ENCODE assay signal across 16 mouse cellular contexts in genomic region chr16:20710810-20711209, GRCm38 (mm10). TPM values are rescaled to one million over a fixed set of nuclear protein-coding genes. Genes with fewer than 3 reads are reported as not detected.
DNase-seq lines count a peak whose midpoint lies in the region; ATAC-seq and TF ChIP-seq lines count a peak whose summit lies in the region.
"Had no signal": no experiment of that assay in that cellular context is flagged by ENCODE, and none has a peak within 500 bp of the region (broad histone marks: within the 10 kb centered on the region; RNA-seq: fewer than 3 reads in every experiment).

No protein-coding gene starts in this region.

- H3K36me3 ChIP-seq in kidney, adult 2 months (ENCODE audit: control insufficient read depth, insufficient read depth, low read length): no peaks in the 10 kb centered on the region
- peaks cover 60% of the 10 kb centered on the region for H3K36me3 ChIP-seq in liver, embryonic 13.5 days

- WGBS in kidney, adult 2 months: 81% methylated on average over 4 of the region's 4 CpGs
- 55% methylated on average over 4 of the region's 4 CpGs for WGBS in liver, embryonic 13.5 days (ENCODE audit: insufficient replicate concordance)

- TF ChIP-seq POLR2A in kidney, adult 2 months (IDR thresholded peaks at IDR 0.05; ENCODE audit: low read depth, low read length): no peak

- peaks cover 6% of the 10 kb centered on the region; the same call in 1 of the 2 replicates for H3K4me1 ChIP-seq in kidney, adult 2 months (ENCODE audit: control insufficient read depth, insufficient read depth, low read length)
- peaks cover 99% of the 10 kb centered on the region for H3K4me1 ChIP-seq in liver, embryonic 13.5 days (replicated peaks)

- H3K27me3 ChIP-seq in kidney, adult 2 months (replicated peaks; ENCODE audit: control insufficient read depth, insufficient read depth, low read length): no peaks in the 10 kb centered on the region
- H3K27me3 ChIP-seq in liver, embryonic 13.5 days: no peaks in the 10 kb centered on the region
- H3K27me3 ChIP-seq: midbrain, embryonic 12.5 days had no signal

- DNase-seq in kidney, adult 2 months: no peak
- no peak for DNase-seq in kidney, adult 18-20 months
- DNase-seq in 416B (ENCODE audit: low read depth) (peak; percentile 45), A20 (ENCODE audit: low read depth, low spot score) (peak; percentile 42)
- no peak for DNase-seq in liver, embryonic 13.5 days
- no peak for DNase-seq in adrenal gland, adult (ENCODE audit: inconsistent age in 2 of 2, low spot score in 1 of 2)
- DNase-seq in heart, postnatal 14 days: no peak
- DNase-seq: cerebellum, adult 11 months; heart, adult 18-20 months; kidney, postnatal 25 days; lung, postnatal 10 days; right cerebral cortex, postnatal 25 days; thymus, postnatal 14 days had no signal

- ATAC-seq in liver, embryonic 13.5 days (ENCODE audit: low read depth): no peak

- TF ChIP-seq CTCF in kidney, adult 2 months (conservative IDR thresholded peaks at IDR 0.05; ENCODE audit: insufficient read depth, insufficient read length, low read depth, low read length): 0 out of 2 replicates have a peak, but pooled peaks have one; percentile 10

- H3K9me3 ChIP-seq in liver, embryonic 13.5 days (replicated peaks): no peaks in the 10 kb centered on the region
- H3K9me3 ChIP-seq: forebrain, embryonic 10.5 days; limb, embryonic 10.5 days; midbrain, embryonic 12.5 days had no signal

- intact Hi-C loops in heart, postnatal 14 days (cut with DNase I): loop anchor here (10.0 kb wide), 1 partner anchor 984 kb away; the partner anchor contains the start of gene 2510009E07Rik

- H3K4me2 ChIP-seq in liver, embryonic 13.5 days: no peak overlapping the region
- H3K4me2 ChIP-seq: midbrain, embryonic 12.5 days had no signal

- peak overlapping the region; percentile 22; the same call in 1 of the 2 replicates for H3K9ac ChIP-seq in liver, embryonic 13.5 days
- H3K9ac ChIP-seq: midbrain, embryonic 12.5 days had no signal

- no peak overlapping the region for H3K4me3 ChIP-seq in kidney, adult 2 months (ENCODE audit: insufficient read depth, low read depth, low read length)
- no peak overlapping the region for H3K4me3 ChIP-seq in liver, embryonic 13.5 days (replicated peaks)
- H3K4me3 ChIP-seq: forebrain, embryonic 10.5 days; limb, embryonic 10.5 days; midbrain, embryonic 12.5 days had no signal

- no peak overlapping the region for H3K27ac ChIP-seq in kidney, adult 2 months (ENCODE audit: insufficient read depth, low read depth, low read length)
- H3K27ac ChIP-seq in liver, embryonic 13.5 days: peak overlapping the region; percentile 93
- H3K27ac ChIP-seq: forebrain, embryonic 10.5 days; limb, embryonic 10.5 days; midbrain, embryonic 12.5 days had no signal

RNA-seq across cellular contexts. Expression of gene Polr2h, which starts 6.7 kb away (rescaled TPM):
- polyA plus RNA-seq in kidney, adult 2 months (2012; rRNA removed): 14.0 and 22.4 TPM in 2 replicates
- 59.1 and 64.7 TPM in 2 replicates for polyA plus RNA-seq in liver, embryonic 13.5 days (2015; fragmentation: Nextera tagmentation; extraction: Ambion mirVana)
- total RNA-seq in heart, postnatal 14 days (2021): 10 to 100 TPM; 10.2 TPM

RNA-seq across cellular contexts. Expression of gene Clcn2, which starts 6.7 kb away (rescaled TPM):
- 21.4 and 33.1 TPM in 2 replicates for polyA plus RNA-seq in kidney, adult 2 months (2012; rRNA removed)
- 7.4 and 7.6 TPM in 2 replicates for polyA plus RNA-seq in liver, embryonic 13.5 days (2015; fragmentation: Nextera tagmentation; extraction: Ambion mirVana)
- total RNA-seq in heart, postnatal 14 days (2021): 1 to 10 TPM; 2.2 to 2.4 TPM

RNA-seq across cellular contexts. Expression of gene Fam131a, which starts 17.8 kb away (rescaled TPM):
- 3.6 and 4.7 TPM in 2 replicates for polyA plus RNA-seq in kidney, adult 2 months (2012; rRNA removed)
- 1.0 TPM in 2 replicates for polyA plus RNA-seq in liver, embryonic 13.5 days (2015; fragmentation: Nextera tagmentation; extraction: Ambion mirVana)
- total RNA-seq in heart, postnatal 14 days (2021): 10 to 100 TPM; 26.6 to 29.8 TPM

RNA-seq across cellular contexts. Expression of gene Chrd, which starts 22.1 kb away (rescaled TPM):
- 7.2 and 10.7 TPM in 2 replicates for polyA plus RNA-seq in kidney, adult 2 months (2012; rRNA removed)
- polyA plus RNA-seq in liver, embryonic 13.5 days (2015; fragmentation: Nextera tagmentation; extraction: Ambion mirVana): 0.31 and 0.38 TPM in 2 replicates
- total RNA-seq in heart, postnatal 14 days (2021): 1 to 10 TPM; 2.4 to 2.5 TPM

RNA-seq across cellular contexts. Expression of gene Thpo, which starts 23.5 kb away (rescaled TPM):
- 17.1 and 17.7 TPM in 2 replicates for polyA plus RNA-seq in kidney, adult 2 months (2012; rRNA removed)
- polyA plus RNA-seq in liver, embryonic 13.5 days (2015; fragmentation: Nextera tagmentation; extraction: Ambion mirVana): 3.2 and 4.0 TPM in 2 replicates
- total RNA-seq in heart, postnatal 14 days (2021): under 1 TPM; 0.15 to 0.36 TPM

Comparison
In these comparisons a context has a peak if more than half of its experiments do, and no peak if none do; other contexts are left out.
1. DNase-seq: peak in 416B (single experiment) and A20 (single experiment); none in kidney, adult 2 months (single experiment), kidney, adult 18-20 months (single experiment), liver, embryonic 13.5 days (single experiment), adrenal gland, adult (0 of 2) and heart, postnatal 14 days (0 of 2).